Mouse (Mus musculus) megakaryocyte-erythroid progenitor cell, adult 5-6 weeks (primary cell): ENCODE measurements around the gene Atmin. TPM values are rescaled to one million over a fixed set of nuclear protein-coding genes. Genes with fewer than 3 reads are reported as not detected.

ENCODE experiments used
- ATAC-seq: replicated peaks from 2 replicates; pipeline ENCODE4 v1.8.0; 2016; ENCODE audit warnings: mild to moderate bottlenecking, inconsistent platforms; ENCODE audit not compliant: severe bottlenecking, poor library complexity, low FRiP score, low TSS enrichment
- total RNA-seq, 2 experiments: library from RNA; stranded (forward) in 1 of 2; stranded (reverse) in 1 of 2; fragments of 200-1000, 215-1000 nt in 1 of 2; fragments of >200 nt in 1 of 2; fragmentation: Nextera tagmentation in 1 of 2; gene quantifications; 2 replicates each; pipeline ENCODE4 v1.2.3; 2014 to 2017

Gene Atmin
- total RNA-seq (2014; fragmentation: Nextera tagmentation) (15.5 and 19.7 TPM in 2 replicates), total RNA-seq (2017) (10.9 and 18.4 TPM in 2 replicates)

DNA sequence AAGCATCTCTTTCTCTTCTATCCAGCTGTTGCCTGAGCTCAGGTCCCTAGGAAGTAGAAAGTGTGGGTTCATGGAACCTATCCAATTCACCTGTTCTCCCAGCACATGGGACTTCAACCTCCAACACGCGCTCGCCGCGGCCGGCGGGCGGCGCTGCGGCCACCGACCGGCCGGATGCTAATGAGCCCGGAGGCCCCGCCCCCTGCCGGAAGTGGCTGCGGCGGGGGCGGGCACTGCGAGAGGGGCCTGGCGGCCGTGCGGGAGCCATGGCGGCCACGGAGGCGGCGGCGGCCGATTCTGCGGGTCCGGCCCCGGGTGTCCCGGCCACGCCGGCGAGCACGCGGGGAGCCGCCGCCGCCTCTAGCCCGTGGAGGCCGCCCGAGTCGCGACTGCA is at the start of gene Atmin:
Gene Atmin, plus strand, starts transcription at position 233 of the 394 bp plus-strand sequence.
- ATAC-seq = peak; percentile 39

DNA sequence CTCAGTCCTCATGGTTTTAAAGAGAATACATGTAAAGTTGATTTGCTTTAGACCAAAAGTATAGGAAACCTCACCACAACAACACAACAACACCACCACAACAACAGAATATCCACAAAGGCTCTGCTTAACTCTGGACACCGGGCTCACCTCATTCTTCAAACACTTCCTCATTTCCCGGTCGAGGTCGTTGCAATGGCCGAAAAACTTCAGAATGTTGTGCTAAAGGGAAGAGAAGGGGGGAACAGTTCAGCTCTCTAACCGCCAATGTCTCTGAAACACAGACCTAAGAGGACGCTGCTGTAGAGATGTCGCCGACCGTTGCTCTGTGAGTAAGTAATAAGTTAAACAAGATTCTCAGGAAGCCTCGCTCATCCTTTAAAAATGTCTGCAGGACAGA is 49.3 kb upstream of the Atmin start:
- no peak for ATAC-seq

DNA sequence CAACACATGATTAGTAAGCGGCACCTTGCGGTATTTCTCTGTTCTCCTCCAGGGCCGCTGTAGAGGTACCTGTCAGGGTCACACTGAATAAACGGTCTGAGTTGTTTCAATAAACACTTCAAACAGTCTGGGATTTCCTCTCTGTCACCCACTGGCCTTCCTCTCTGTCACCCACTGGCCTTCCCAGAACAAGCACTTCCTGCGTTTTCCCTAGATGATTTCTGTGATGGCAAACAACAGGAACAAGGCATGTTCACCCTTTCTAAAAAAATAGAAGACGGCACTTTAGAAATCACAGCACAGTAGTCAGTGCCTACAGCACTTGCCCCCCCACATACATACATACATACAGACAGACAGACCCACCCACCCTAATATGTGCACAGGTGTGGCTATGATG is 47.7 kb upstream of the Atmin start:
- ATAC-seq = no peak

DNA sequence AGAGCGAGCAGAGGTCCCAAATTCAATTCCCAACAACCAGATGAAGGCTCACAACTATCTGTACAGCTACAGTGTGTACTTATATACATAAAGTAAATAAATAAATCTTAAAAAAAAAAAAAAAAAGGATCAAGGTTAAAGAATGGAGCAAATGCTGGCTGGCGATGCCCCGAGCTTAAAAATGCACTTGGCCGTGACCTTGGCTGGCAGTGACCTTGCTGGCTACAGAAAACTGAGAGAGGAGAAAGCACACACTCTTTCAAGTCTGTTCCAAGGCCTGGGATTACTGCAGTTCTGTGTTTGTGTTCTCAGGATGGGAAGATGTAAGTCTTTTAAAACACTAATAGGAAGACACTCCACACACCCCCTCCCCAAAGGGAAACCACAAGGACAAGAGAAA is 38.5 kb upstream of the Atmin start:
- ATAC-seq = no peak

DNA sequence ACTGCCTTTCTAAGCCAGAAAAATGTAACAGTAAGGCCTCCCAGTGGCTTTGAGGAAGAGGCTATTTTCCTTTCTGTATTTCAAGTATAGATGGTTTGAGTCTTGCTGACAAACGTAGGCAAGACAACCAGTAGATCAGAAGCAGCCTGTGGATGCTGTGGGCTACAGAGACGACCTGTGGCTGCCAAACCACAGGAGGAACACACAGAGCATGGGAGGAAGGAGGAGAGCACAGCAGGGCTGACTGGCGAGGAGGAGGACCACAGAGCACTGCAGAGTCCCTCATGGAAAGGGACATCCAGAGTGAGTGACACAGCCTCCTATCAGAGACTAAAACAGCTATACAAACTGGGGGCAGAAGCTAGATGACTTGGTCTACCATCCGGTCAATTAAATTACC is 37.9 kb upstream of the Atmin start:
- ATAC-seq = 0 out of 2 replicates have a peak, but pooled peaks have one; percentile 26

DNA sequence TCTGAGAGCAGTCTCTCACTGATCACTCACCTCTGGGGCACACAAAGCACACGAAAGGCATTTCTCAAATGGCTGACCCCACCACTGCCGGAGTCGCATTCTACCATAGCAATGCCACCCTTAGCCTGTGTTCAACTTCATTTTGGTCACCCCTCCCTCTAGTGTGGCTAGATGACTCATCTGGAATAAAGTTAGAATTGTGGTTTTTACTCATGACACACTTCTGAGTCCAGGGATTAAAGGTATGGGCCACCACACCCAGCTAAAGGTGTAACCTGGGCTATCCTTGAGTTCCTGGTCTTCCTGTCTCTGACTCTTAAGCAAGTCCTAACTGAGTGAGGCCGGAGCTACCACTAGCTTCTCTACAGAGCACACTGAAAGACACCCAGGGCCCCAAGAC is 37.4 kb upstream of the Atmin start:
- ATAC-seq = no peak

DNA sequence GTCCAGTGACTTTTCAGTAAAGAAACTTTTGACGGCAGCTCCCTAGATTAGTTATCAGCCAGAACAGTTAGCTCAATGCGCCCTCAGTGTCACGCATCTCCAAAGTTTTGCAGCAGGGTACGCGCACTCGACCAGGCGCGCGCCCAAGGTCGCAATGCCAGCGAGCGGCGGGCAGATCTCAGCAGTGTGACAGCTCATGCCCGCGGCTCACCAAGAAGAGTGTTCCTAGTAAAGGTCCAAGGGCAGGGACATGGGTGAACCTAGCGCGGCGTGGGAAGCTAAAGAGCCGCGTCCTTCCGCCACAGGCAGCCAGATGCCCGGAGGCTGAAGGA is 22.2 kb upstream of the Atmin start:
- ATAC-seq = peak; percentile 66

DNA sequence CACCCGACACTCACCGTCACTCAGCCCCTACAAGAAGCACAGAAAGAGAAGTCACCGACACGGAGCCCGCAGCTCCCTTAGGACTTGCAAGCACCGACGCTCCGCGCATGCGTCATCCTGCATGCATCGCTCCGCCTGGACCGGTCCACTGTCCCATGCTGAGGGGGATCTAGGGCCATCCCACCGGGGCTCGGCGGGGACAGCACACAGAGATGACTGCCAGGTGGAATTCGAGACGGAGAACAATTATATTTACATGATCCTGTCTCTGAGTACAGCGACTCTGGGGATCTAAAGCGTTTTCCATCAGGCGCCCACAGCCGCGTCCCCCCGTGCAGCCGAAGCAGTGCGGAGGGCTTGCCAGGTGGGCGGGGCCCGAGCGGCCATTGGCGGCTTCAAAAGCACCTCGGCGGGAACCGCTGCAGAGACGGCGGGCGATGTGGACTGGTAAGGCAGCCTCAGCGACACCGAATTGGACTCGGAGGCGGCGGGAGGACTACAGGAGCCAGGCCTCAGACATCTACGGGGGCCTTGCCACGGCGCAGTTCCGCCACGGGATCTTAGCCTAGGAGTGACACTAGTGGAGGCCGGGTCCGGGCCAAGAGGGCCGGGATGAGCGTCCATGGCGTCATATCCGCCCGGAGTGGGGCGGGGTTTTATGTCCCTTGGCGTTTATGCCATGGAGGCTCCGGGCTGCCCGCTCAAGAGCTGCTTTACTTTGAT is 21.7 kb upstream of the Atmin start, which contains the start of the genes Cmc2 and Cenpn:
Gene Cmc2, minus strand, starts transcription at position 119 of the 723 bp plus-strand sequence.
Gene Cenpn, plus strand, starts transcription at position 394 of the 723 bp plus-strand sequence.
- peak; percentile 91 for ATAC-seq

DNA sequence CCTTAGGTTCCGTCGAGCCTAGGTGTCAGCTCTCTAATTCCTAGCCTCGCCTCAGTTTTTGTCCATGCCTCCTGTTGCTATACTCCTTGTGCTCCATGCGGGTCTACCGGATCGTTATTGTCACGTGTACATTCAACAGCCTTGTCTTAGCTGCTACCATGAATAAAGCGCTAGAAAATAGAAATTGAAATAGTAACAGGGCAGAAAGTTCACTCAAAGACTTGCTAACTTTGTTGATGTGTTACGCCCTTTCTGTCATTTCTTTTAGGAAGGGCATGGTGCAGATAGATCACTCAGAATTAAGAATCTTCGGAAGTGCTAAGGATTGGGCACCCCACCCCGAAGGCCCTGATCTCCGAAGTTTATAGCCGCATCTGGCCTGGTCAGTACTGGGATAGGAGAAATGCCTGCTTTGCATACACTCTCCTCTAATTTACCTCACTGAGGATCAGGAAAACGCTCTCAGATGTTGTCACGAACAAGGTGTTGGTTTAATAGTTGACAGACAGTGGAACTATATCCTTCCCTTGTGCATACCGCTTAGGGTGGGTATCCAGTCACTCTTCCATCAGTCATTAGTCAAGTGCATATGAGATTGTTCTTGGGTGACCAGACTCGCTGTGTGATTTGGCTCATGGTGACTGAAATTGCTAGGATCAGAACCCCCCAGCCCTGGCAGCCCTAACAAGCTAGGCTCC is 21.0 kb upstream of the Atmin start:
- ATAC-seq = no peak

DNA sequence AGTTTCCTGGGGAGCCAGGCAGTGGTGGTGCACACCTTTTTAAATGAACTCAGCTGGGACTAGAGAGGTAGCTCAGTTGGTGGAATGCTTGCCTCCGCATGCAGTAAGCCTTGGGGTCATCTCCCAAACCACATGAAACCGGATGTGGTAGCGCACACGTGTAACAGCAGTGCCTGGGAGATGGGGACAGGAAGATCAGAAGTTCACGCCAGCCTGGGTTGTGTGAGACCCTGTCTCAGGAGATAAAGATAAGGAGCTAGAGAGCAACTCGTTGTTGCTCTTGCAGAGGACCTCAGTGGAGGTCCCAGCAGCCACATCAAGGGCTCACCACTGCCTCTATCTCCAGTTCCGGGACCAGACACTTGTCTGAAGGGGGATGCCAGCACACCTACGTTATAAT is 19.7 kb upstream of the Atmin start:
- no peak for ATAC-seq

DNA sequence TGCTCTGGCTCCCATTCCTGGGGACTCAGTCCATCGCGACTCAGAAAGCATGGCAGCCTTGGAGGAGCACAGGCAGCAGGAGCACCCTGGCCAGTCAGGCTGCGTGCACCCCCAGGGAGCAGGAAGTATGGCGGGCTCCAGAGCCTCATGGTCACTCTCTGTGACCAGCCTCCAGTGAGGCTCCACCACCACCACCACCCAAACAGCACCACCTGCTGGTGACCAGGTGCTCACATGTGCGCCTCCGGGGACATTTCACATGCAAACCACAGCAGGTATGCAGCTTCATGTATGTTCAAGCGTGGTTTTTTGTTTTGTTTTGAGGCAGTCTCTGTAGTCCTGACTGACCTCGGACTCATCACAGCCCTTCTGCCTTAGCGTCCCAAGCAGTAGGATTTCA is 15.3 kb upstream of the Atmin start:
- ATAC-seq = peak; percentile 74

DNA sequence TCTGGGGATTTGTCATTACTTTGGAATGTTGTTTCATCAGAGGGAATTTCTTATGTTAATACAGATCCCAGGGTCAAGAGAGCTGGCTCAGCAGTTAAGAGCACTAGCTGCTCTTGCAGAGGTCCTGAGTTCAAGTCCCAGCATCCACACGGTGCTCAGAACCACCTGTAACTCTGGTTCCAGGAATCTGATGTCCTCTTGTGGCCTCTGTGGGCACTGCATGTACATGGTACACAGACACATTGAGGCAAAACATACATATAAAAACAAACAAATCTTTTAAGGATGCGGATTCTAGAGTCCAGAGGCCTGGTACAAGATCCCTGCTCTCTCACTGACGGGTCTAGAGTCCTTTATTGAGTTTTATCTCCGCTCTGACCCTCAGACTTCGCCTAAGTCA is 14.6 kb upstream of the Atmin start:
- ATAC-seq = no peak; the same call in 1 of the 2 replicates

DNA sequence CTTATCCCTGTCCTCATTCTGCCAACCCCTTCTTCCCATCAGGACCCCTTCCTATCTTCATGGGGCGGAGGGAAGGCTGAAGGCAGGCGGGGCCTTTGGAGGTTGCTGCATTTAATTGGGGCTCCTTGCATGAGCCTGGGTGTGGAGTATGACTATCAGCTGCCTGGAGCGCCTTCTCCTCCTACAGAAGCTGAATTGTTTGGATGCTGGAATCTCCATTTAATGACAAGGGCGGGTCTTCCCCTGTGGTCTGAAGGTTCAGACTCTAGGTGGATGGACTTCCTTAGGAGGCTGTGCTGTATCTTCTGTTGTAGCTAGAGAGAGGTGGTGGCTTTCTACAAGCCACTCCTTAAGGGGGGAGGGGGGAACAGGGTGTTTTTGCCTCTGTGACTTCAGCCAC is 8.2 kb upstream of the Atmin start:
- no peak for ATAC-seq

DNA sequence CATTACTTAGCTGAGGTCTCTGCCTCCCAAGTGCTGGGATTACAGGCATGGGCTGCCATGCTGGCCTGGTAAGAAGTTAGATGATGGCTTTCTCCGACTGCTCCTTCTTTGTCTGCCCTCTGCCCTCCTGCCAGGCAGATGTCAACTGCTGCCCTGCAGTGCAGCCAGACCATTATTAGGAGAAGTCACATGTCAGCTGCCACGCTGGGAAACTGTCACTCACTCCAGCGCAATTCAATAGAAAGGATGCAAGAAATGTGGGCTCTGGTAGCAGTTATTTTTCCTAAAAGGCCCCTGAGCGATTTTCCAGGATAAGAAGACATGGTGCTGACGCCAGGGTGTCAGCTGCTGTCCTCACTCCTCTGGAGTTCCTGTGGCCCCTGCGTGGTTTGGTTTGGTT is 7.7 kb upstream of the Atmin start:
- no peak for ATAC-seq

DNA sequence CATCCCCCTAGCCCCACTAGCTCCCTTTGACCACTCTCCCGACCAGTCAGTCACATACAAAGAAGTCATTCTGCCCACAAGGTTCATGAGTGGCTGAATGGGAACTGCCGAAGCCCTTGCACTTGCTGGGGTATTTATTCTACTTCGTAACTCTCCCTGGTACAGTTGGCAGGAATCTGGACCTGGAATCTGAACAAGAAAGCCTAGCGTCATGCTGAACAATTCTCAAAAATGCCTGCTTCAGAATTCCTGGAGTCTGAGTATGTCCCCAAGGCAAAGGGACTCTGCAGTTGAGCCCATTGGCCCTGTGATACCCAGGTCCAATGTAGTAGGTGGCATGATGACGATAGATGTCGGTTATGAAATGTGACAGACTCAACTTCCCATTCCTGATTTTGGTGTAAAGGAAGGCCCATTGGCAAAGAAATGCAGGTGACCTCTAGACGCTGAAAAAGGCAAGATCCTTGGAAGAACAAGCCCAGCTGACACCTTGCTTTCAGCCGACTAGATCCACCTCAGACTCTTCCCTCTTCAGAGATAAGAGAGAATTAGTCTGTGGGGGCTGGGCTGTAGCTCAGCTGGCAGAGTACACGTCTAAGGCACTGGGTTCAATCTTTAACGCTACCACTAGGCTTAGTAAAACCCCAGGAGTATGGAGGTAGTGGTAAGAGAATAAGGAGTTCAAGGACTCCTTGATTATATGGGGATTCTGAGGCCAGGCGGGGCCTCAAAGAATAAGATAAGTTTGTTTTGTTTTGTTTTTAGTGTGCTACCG is 722 bp upstream of the Atmin start:
- peak; percentile 51 for ATAC-seq

DNA sequence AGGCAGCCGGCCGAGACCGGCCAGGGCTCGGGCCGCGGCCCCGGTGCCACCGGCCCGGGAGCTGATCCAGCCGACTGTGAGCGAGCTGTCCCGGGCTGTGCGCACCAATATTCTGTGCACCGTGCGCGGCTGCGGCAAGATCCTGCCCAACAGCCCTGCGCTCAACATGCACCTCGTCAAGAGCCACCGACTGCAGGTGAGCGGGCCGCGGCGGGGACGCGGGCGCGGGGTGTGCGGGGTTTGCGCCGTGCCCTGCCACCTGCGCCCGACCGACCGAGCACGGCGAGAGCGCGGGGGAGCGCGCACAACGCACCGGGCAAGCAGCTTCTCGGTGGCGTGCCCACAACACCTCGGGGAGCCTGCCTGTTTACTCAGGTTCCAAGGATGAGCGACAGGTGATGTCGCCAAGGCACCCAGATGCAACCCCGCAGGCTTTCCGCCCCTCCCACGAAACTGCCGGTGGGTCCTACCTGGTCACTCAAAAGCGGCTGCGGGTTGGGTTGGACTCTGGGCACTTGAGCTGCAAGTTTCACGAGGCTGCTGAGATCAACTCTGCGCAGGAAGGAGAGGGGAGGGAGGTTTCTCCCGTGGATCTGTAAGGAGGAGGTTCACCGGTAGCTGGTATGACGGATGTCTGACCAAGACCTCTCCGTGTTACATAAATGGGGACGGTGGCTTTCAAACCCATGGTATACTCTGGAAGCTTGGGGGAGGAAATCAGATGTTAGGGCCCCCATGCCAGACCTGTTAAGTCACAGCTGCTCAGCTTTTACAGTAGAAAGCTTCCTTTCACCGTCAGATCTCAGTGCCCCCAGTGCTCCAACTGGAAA is 577 bp downstream of the Atmin start:
- 0 out of 2 replicates have a peak, but pooled peaks have one; percentile 8 for ATAC-seq

DNA sequence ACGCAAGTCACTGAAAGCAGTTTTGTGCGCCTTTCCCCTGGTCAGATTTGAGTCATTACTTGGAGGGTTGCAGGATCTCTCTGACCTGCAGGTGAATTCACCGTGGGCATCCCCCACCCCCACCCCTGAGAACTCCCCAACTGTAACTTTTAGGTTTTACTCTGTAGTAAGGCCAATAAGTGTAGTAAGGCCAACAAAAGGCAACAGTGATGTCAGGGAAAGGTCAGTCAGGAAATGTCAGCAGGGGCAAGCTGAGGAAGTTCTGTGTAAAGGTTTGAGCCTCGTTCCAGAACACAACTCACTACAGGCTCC is 1.1 kb downstream of the Atmin start:
- ATAC-seq = no peak

DNA sequence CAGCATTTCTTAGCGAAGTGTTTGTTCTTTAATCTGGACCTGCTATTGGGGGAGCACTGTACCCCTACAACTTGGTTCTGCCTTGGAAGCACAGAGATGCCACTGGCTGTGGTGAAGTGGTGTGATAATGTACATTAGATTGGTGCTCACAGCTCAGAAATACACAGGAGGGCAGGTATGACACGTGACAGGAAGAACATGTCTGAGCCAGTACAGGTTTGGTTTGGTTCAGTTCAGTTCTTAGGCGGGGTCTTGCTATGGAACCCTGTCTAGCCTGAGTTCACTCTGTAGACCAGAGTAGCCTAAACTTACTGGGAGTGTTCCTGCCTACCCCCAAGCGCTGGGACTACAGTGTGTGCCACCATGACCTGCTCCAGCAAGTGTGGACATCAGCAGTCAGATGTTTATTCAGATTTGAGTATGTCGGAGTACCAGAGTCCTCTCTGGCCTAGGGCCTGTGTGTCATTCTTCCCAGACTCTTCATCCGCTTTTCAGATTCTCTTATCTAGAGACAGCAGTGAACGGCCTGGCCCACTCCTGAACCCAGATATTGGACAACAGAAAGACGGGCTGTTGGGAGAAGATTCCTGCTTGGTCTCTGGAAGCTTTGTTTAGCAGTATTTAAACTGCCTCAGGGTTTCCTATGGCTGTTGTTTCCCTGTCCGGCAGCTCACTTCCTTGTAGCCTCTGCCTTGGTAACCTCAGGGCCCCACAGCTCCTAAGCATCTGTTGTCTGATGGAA is 2.1 kb downstream of the Atmin start:
- ATAC-seq = peak; percentile 64

DNA sequence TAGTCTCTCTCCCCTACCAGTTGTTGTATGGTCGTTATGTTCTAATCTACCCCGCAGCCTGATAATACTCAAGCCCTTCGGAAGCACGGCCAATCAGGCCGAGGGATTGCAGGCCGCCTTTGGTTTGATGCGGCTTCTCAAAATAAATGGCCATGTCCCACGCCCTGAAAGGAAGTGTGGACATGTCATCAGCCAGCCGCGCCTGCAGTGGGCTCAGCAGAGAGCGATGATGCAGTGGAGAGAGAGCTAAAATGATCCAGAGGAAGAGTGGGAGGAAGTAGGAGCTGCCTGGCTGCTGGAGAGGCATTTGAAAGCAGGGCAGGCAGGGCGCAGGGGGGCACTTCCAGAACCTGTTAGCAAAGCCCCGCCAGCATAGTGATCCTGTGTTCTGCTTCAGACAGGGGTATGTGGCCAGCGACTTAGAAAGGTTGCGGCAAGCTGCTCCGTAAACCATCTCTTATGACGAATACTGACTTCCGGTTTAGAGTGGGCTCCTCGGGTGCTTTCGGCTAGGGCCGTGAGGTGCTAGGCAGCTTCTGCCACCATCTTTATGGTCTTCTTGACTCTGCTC is 3.2 kb downstream of the Atmin start:
- no peak for ATAC-seq
